In the genomic region with DNA sequence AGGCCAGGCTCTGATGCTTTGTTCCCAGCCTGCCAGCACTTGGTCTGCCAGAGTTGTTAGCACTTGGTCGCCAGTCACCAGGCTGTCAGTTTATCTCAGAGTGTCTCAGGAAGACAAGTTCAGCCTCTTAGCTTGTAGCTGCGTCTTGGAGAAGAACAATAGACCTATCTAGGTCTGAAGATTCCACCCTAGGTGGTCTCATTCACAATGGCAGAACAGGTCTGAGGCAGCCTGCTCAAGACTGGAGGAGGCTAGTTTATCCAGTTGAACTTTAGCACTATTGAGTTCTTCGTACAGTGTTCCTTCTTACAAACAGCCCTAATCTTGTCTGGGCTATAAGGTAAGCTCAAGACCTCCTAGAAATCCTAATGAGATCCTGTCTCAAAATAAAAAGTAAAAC, we compare ENCODE assay signal across 25 mouse cellular contexts. TPM values are rescaled to one million over a fixed set of nuclear protein-coding genes. Genes with fewer than 3 reads are reported as not detected.
DNase-seq lines count a peak whose midpoint lies in the region; ATAC-seq and TF ChIP-seq lines count a peak whose summit lies in the region.
"Had no signal": no experiment of that assay in that cellular context is flagged by ENCODE, and none has a peak within 500 bp of the region (broad histone marks: within the 10 kb centered on the region; RNA-seq: fewer than 3 reads in every experiment).

No protein-coding gene starts in this region.

- H3K4me3 ChIP-seq in kidney, postnatal 0 days (replicated peaks; ENCODE audit: low read depth, low read length): no peak overlapping the region
- no peak overlapping the region for H3K4me3 ChIP-seq in kidney, embryonic 14.5 days (ENCODE audit: low read length)
- no peak overlapping the region for H3K4me3 ChIP-seq in ES-Bruce4 (ENCODE audit: low read depth, low read length)
- H3K4me3 ChIP-seq in small intestine, adult 2 months (ENCODE audit: low read depth, low read length): no peak overlapping the region
- H3K4me3 ChIP-seq: embryonic facial prominence, embryonic 15.5 days; erythroblast, embryonic 14.5 days; forebrain, embryonic 10.5 days; gastrocnemius, adult 2 months; hindbrain, embryonic 13.5 days had no signal

- no peaks in the 10 kb centered on the region for H3K27me3 ChIP-seq in kidney, postnatal 0 days (ENCODE audit: insufficient read depth, low read length)
- H3K27me3 ChIP-seq in kidney, embryonic 14.5 days (ENCODE audit: control insufficient read depth, insufficient read depth, low read length): no peaks in the 10 kb centered on the region
- no peaks in the 10 kb centered on the region for H3K27me3 ChIP-seq in ES-Bruce4 (ENCODE audit: control insufficient read depth, insufficient read depth, low read length, poor library complexity, severe bottlenecking)
- H3K27me3 ChIP-seq in small intestine, adult 2 months (ENCODE audit: control insufficient read depth, insufficient read depth, low read length): no peaks in the 10 kb centered on the region
- H3K27me3 ChIP-seq: embryonic facial prominence, embryonic 15.5 days; hindbrain, embryonic 13.5 days; Patski had no signal

- DNase-seq in kidney, postnatal 0 days (ENCODE audit: low spot score): no peak
- DNase-seq in ZHBTc4 (ENCODE audit: low read depth, low spot score): peak; percentile 94
- DNase-seq in left cerebral cortex, postnatal 10 days (ENCODE audit: extremely low spot score in 1 of 2, low spot score in 2 of 2): no peak
- no peak for DNase-seq in spleen, adult 18-20 months
- DNase-seq: adrenal gland, adult 8-10 months; cerebellum, adult 11 months; cerebellum, adult 8-10 months; cerebellum, postnatal 14 days; embryo, embryonic 11 days; gastrocnemius, adult 2 months; gastrocnemius, postnatal 25 days; heart, adult 11 months; heart, postnatal 10 days; heart, postnatal 4 days had no signal

- TF ChIP-seq EP300 in ES-Bruce4 (IDR thresholded peaks at IDR 0.05; ENCODE audit: insufficient read depth, low read depth, low read length): no peak

- no peak for TF ChIP-seq POLR2A in ES-Bruce4 (IDR thresholded peaks at IDR 0.05; ENCODE audit: insufficient read depth, low read length)
- no peak for TF ChIP-seq POLR2A in small intestine, adult 2 months (IDR thresholded peaks at IDR 0.05; ENCODE audit: low read depth, low read length)

- H3K9me3 ChIP-seq in kidney, postnatal 0 days (replicated peaks; ENCODE audit: low read length): no peaks in the 10 kb centered on the region
- no peaks in the 10 kb centered on the region for H3K9me3 ChIP-seq in kidney, embryonic 14.5 days (ENCODE audit: control insufficient read depth, low read length)
- H3K9me3 ChIP-seq in ES-Bruce4 (replicated peaks; ENCODE audit: control insufficient read depth, insufficient read depth, low read length, poor library complexity, severe bottlenecking): no peaks in the 10 kb centered on the region
- H3K9me3 ChIP-seq: embryonic facial prominence, embryonic 15.5 days; forebrain, embryonic 10.5 days; hindbrain, embryonic 13.5 days had no signal

- 38% methylated on average over 3 of the region's 3 CpGs for WGBS in kidney, postnatal 0 days
- WGBS in kidney, embryonic 14.5 days: 47% methylated on average over 3 of the region's 3 CpGs
- 14% methylated on average over 3 of the region's 3 CpGs for WGBS in small intestine, adult 2 months

- peak; percentile 55; the same call in 1 of the 2 replicates for ATAC-seq in kidney, postnatal 0 days (replicated peaks; ENCODE audit: low FRiP score, low read depth)
- ATAC-seq in kidney, embryonic 14.5 days (ENCODE audit: low FRiP score, low TSS enrichment): no peak
- ATAC-seq: forebrain, embryonic 14.5 days; hindbrain, postnatal 0 days; Patski had no signal

- TF ChIP-seq CTCF in kidney, postnatal 0 days (IDR thresholded peaks at IDR 0.05; ENCODE audit: low read depth): no peak
- TF ChIP-seq CTCF in ES-Bruce4 (IDR thresholded peaks at IDR 0.05; ENCODE audit: low read depth, low read length): no peak
- no peak for TF ChIP-seq CTCF in small intestine, adult 2 months (IDR thresholded peaks at IDR 0.05; ENCODE audit: extremely low read depth, insufficient read length, insufficient replicate concordance, low read depth, low read length)

- no peak overlapping the region for H3K4me2 ChIP-seq in kidney, postnatal 0 days (ENCODE audit: low read length)
- no peak overlapping the region for H3K4me2 ChIP-seq in kidney, embryonic 14.5 days (replicated peaks; ENCODE audit: low read depth, low read length)
- H3K4me2 ChIP-seq: embryonic facial prominence, embryonic 15.5 days; hindbrain, embryonic 13.5 days had no signal

- no peak overlapping the region for H3K9ac ChIP-seq in kidney, postnatal 0 days (ENCODE audit: low read depth, low read length)
- no peak overlapping the region for H3K9ac ChIP-seq in kidney, embryonic 14.5 days (ENCODE audit: low read depth, low read length)
- H3K9ac ChIP-seq in ES-Bruce4 (ENCODE audit: low read depth, poor library complexity, severe bottlenecking): no peak overlapping the region
- H3K9ac ChIP-seq: embryonic facial prominence, embryonic 15.5 days; hindbrain, embryonic 13.5 days had no signal

- H3K27ac ChIP-seq in kidney, postnatal 0 days: 0 out of 2 replicates have a peak overlapping the region, but pooled peaks have one; percentile 19
- no peak overlapping the region for H3K27ac ChIP-seq in kidney, embryonic 14.5 days (ENCODE audit: low read depth, low read length)
- H3K27ac ChIP-seq in ES-Bruce4 (ENCODE audit: insufficient read depth, low read length): peak overlapping the region; percentile 91
- peak overlapping the region; percentile 19 for H3K27ac ChIP-seq in small intestine, adult 2 months (ENCODE audit: insufficient read depth, low read depth, low read length)
- H3K27ac ChIP-seq: embryonic facial prominence, embryonic 15.5 days; forebrain, embryonic 10.5 days; gastrocnemius, adult 2 months; hindbrain, embryonic 13.5 days; hindbrain, postnatal 0 days had no signal

- no peaks in the 10 kb centered on the region for H3K36me3 ChIP-seq in kidney, postnatal 0 days (ENCODE audit: insufficient read depth, low read length)
- H3K36me3 ChIP-seq in kidney, embryonic 14.5 days (ENCODE audit: control insufficient read depth, insufficient read depth, low read length): no peaks in the 10 kb centered on the region
- no peaks in the 10 kb centered on the region for H3K36me3 ChIP-seq in ES-Bruce4 (ENCODE audit: control insufficient read depth, insufficient read depth, low read length, poor library complexity, severe bottlenecking)
- H3K36me3 ChIP-seq in small intestine, adult 2 months (ENCODE audit: control insufficient read depth, insufficient read depth, low read length): no peaks in the 10 kb centered on the region
- H3K36me3 ChIP-seq: embryonic facial prominence, embryonic 15.5 days; forebrain, embryonic 10.5 days; hindbrain, embryonic 13.5 days had no signal

- intact Hi-C loops in left cerebral cortex, postnatal 10 days (cut with DNase I): no loop called here

- H3K4me1 ChIP-seq in kidney, postnatal 0 days (replicated peaks; ENCODE audit: insufficient read depth, low read length): no peaks in the 10 kb centered on the region
- no peaks in the 10 kb centered on the region for H3K4me1 ChIP-seq in kidney, embryonic 14.5 days (ENCODE audit: control insufficient read depth, insufficient read depth, low read length)
- peaks cover 5% of the 10 kb centered on the region for H3K4me1 ChIP-seq in ES-Bruce4 (ENCODE audit: control insufficient read depth, insufficient read depth, low read length)
- H3K4me1 ChIP-seq in small intestine, adult 2 months (ENCODE audit: control insufficient read depth, insufficient read depth, insufficient read length, low read length): peaks cover 3% of the 10 kb centered on the region
- H3K4me1 ChIP-seq: embryonic facial prominence, embryonic 15.5 days; forebrain, embryonic 10.5 days; hindbrain, embryonic 13.5 days had no signal

RNA-seq across cellular contexts. Expression of a gene that starts 7.2 kb away (rescaled TPM):
- polyA plus RNA-seq in kidney, postnatal 0 days (2015; fragmentation: Nextera tagmentation; extraction: Ambion mirVana): 76.8 and 83.6 TPM in 2 replicates
- 32.6 and 33.8 TPM in 2 replicates for polyA plus RNA-seq in kidney, embryonic 14.5 days (2014; fragmentation: Nextera tagmentation; extraction: Ambion mirVana)
- polyA plus RNA-seq in ES-Bruce4 (2011; ENCODE audit: insufficient read depth, insufficient read length, low read depth, missing spikeins): 46.3 and 52.8 TPM in 2 replicates
- 9.9 and 15.2 TPM in 2 replicates for polyA plus RNA-seq in small intestine, adult 2 months (2012; rRNA removed)
- total RNA-seq in left cerebral cortex, postnatal 10 days (2021): 1 to 10 TPM; 9.2 to 9.6 TPM
- total RNA-seq: common myeloid progenitor, adult 5-6 weeks had no signal
- polyA plus RNA-seq: erythroblast, embryonic 14.5 days had no signal

RNA-seq across cellular contexts. Expression of a gene that starts 15.0 kb away (rescaled TPM):
- 31.9 and 33.0 TPM in 2 replicates for polyA plus RNA-seq in kidney, postnatal 0 days (2015; fragmentation: Nextera tagmentation; extraction: Ambion mirVana)
- 21.7 and 26.4 TPM in 2 replicates for polyA plus RNA-seq in kidney, embryonic 14.5 days (2014; fragmentation: Nextera tagmentation; extraction: Ambion mirVana)
- 71.7 and 77.1 TPM in 2 replicates for polyA plus RNA-seq in ES-Bruce4 (2011; ENCODE audit: insufficient read depth, insufficient read length, low read depth, missing spikeins)
- 13.9 and 29.5 TPM in 2 replicates for polyA plus RNA-seq in small intestine, adult 2 months (2012; rRNA removed)
- 100 to 1,000 TPM; 119 to 125 TPM for total RNA-seq in left cerebral cortex, postnatal 10 days (2021)
